Mouse (Mus musculus) kidney, embryonic 14.5 days (tissue): ENCODE measurements at regions not wholly inside any gene's neighbourhood (a gene's known extent, or its start where the extent isn't known, plus 50 kb on each side); places are given as distances from the start of the nearest gene placed in this dataset.

Experiments
- ATAC-seq: fragments of 200-750 bp; cut with Nextera tagmentation; 2 replicates; pipeline ENCODE4 v1.8.0; 2017; ENCODE audit warnings: moderate number of reproducible peaks, mild to moderate bottlenecking, moderate TSS enrichment, moderate library complexity; ENCODE audit not compliant: low FRiP score, low TSS enrichment
- H3K27ac ChIP-seq: fragments of 300-500 bp; sonication (generic); 2 replicates; pipeline ENCODE4 v1.5.1; 2014; ENCODE audit warnings: low read depth, mild to moderate bottlenecking, low read length, moderate library complexity, mixed read lengths
- H3K27me3 ChIP-seq: fragments of 300-500 bp; sonication (generic); 2 replicates; pipeline ENCODE4 v1.6.1; 2014; ENCODE audit warnings: mild to moderate bottlenecking, low read length; ENCODE audit not compliant: control insufficient read depth, insufficient read depth
- H3K36me3 ChIP-seq: fragments of 300-500 bp; sonication (generic); 2 replicates; pipeline ENCODE4 v1.6.1; 2014; ENCODE audit warnings: low read length, mixed read lengths; ENCODE audit not compliant: control insufficient read depth, insufficient read depth
- H3K4me1 ChIP-seq: fragments of 300-500 bp; sonication (generic); 2 replicates; pipeline ENCODE4 v1.6.1; 2014; ENCODE audit warnings: low read length, mixed read lengths; ENCODE audit not compliant: control insufficient read depth, insufficient read depth
- H3K4me2 ChIP-seq: fragments of 300-500 bp; sonication (generic); replicated peaks from 2 replicates; pipeline ENCODE4 v1.6.1; 2014; ENCODE audit warnings: low read depth, mild to moderate bottlenecking, low read length
- H3K4me3 ChIP-seq: fragments of 300-500 bp; sonication (generic); 2 replicates; pipeline ENCODE4 v1.5.1; 2014; ENCODE audit warnings: mild to moderate bottlenecking, low read length
- H3K9ac ChIP-seq: fragments of 300-500 bp; sonication (generic); 2 replicates; pipeline ENCODE4 v1.6.1; 2014; ENCODE audit warnings: low read depth, mild to moderate bottlenecking, low read length, moderate library complexity
- H3K9me3 ChIP-seq: fragments of 300-500 bp; sonication (generic); 2 replicates; pipeline ENCODE4 v1.6.1; 2016; ENCODE audit warnings: low read length; ENCODE audit not compliant: control insufficient read depth
- WGBS: fragments of 180-500 bp; shearing (Covaris S2); extraction: QIAGEN DNeasy Blood & Tissue Kit; methylation state at CpG from one replicate; pipeline ENCODE4 v1.1.7; 2014; 5-methylcytosine and 5-hydroxymethylcytosine counted together

GRCm38 (mm10) chr9:89858005-89858404, 51.7 kb upstream of the Rasgrf1 start:
- Histone ChIP-seq H3K4me1 (no peaks in the 10 kb centered on the region), H3K27ac (no peak overlapping the region), H3K27me3 (no peaks in the 10 kb centered on the region), H3K36me3 (no peaks in the 10 kb centered on the region), H3K9ac (no peak overlapping the region), H3K4me2 (no peak overlapping the region), H3K4me3 (no peak overlapping the region), H3K9me3 (no peaks in the 10 kb centered on the region)
- ATAC-seq = no peak

GRCm38 (mm10) chr9:89850491-89851282, 59.0 kb upstream of the Rasgrf1 start:
- no peak; the same call in 1 of the 2 replicates for ATAC-seq
- Histone ChIP-seq H3K9me3 (no peaks in the 10 kb centered on the region), H3K4me1 (no peaks in the 10 kb centered on the region), H3K9ac (no peak overlapping the region), H3K4me3 (no peak overlapping the region), H3K27ac (no peak overlapping the region), H3K4me2 (no peak overlapping the region), H3K27me3 (no peaks in the 10 kb centered on the region), H3K36me3 (no peaks in the 10 kb centered on the region)
- 83% methylated on average over 10 of the region's 10 CpGs for WGBS

- no peak overlapping the region for H3K4me3 ChIP-seq
- no peak overlapping the region for H3K27ac ChIP-seq
- no peaks in the 10 kb centered on the region for H3K36me3 ChIP-seq
- WGBS = 91% methylated on average over 3 of the region's 3 CpGs
- H3K27me3 ChIP-seq = no peaks in the 10 kb centered on the region
- no peaks in the 10 kb centered on the region for H3K9me3 ChIP-seq
- no peak for ATAC-seq
- H3K4me2 ChIP-seq = no peak overlapping the region
- no peak overlapping the region for H3K9ac ChIP-seq
- no peaks in the 10 kb centered on the region for H3K4me1 ChIP-seq
These were observed 59.8 kb upstream of the Rasgrf1 start for GRCm38 (mm10) chr9:89849947-89850346.

GRCm38 (mm10) chr9:89848571-89848970, 61.1 kb upstream of the Rasgrf1 start:
- H3K9me3 ChIP-seq = no peaks in the 10 kb centered on the region
- H3K36me3 ChIP-seq = no peaks in the 10 kb centered on the region
- H3K27ac ChIP-seq = no peak overlapping the region
- ATAC-seq = no peak
- no peak overlapping the region for H3K4me3 ChIP-seq
- 92% methylated on average over 3 of the region's 3 CpGs for WGBS
- H3K27me3 ChIP-seq = no peaks in the 10 kb centered on the region
- no peaks in the 10 kb centered on the region for H3K4me1 ChIP-seq
- no peak overlapping the region for H3K4me2 ChIP-seq
- no peak overlapping the region for H3K9ac ChIP-seq

- H3K36me3 ChIP-seq = no peaks in the 10 kb centered on the region
These were observed 62.7 kb upstream of the Rasgrf1 start for GRCm38 (mm10) chr9:89846973-89847372.

GRCm38 (mm10) chr9:89842776-89843089, 67.0 kb upstream of the Rasgrf1 start:
- Histone ChIP-seq H3K4me3 (no peak overlapping the region), H3K27me3 (no peaks in the 10 kb centered on the region), H3K9me3 (no peaks in the 10 kb centered on the region), H3K9ac (no peak overlapping the region), H3K4me1 (no peaks in the 10 kb centered on the region), H3K36me3 (no peaks in the 10 kb centered on the region), H3K4me2 (no peak overlapping the region), H3K27ac (no peak overlapping the region)
- WGBS = 81% methylated on average over 8 of the region's 8 CpGs
- ATAC-seq = no peak

More at GRCm38 (mm10) chr9:89846973-89847372, 62.7 kb upstream of the Rasgrf1 start:
- Histone ChIP-seq H3K27me3 (no peaks in the 10 kb centered on the region), H3K4me1 (no peaks in the 10 kb centered on the region), H3K9ac (no peak overlapping the region), H3K4me2 (no peak overlapping the region), H3K4me3 (no peak overlapping the region), H3K9me3 (no peaks in the 10 kb centered on the region), H3K27ac (no peak overlapping the region)
- no peak for ATAC-seq

- ATAC-seq = no peak
- H3K4me1 ChIP-seq = no peaks in the 10 kb centered on the region
- no peak overlapping the region for H3K27ac ChIP-seq
- H3K27me3 ChIP-seq = no peaks in the 10 kb centered on the region
- no peak overlapping the region for H3K4me2 ChIP-seq
- no peak overlapping the region for H3K9ac ChIP-seq
- H3K36me3 ChIP-seq = no peaks in the 10 kb centered on the region
- H3K9me3 ChIP-seq = no peaks in the 10 kb centered on the region
- 60% methylated on average over 12 of the region's 12 CpGs for WGBS
- H3K4me3 ChIP-seq = no peak overlapping the region
These were observed 67.6 kb upstream of the Rasgrf1 start for GRCm38 (mm10) chr9:89841866-89842775.

GRCm38 (mm10) chr9:89841371-89841770, 68.3 kb upstream of the Rasgrf1 start:
- no peak for ATAC-seq

More at GRCm38 (mm10) chr9:89841371-89841770, 68.3 kb upstream of the Rasgrf1 start:
- H3K4me3 ChIP-seq = no peak overlapping the region
- H3K36me3 ChIP-seq = no peaks in the 10 kb centered on the region
- H3K4me2 ChIP-seq = no peak overlapping the region
- no peak overlapping the region for H3K27ac ChIP-seq
- WGBS = 45% methylated on average over 2 of the region's 2 CpGs
- H3K9me3 ChIP-seq = no peaks in the 10 kb centered on the region
- H3K27me3 ChIP-seq = no peaks in the 10 kb centered on the region
- H3K9ac ChIP-seq = no peak overlapping the region
- H3K4me1 ChIP-seq = no peaks in the 10 kb centered on the region
